Mouse (Mus musculus) leukemia stem cell, adult 10-12 weeks (primary cell): ENCODE results near the gene Trim46. TPM values are rescaled to one million over a fixed set of nuclear protein-coding genes. Genes with fewer than 3 reads are reported as not detected.

ENCODE experiments used
- polyA plus RNA-seq: library from polyadenylated mRNA; stranded (reverse); fragments of >175 nt; gene quantifications from 2 replicates; pipeline ENCODE4 v1.2.3, GENCODE M21; 2012; ENCODE audit warnings: low replicate concordance

Gene Trim46
- 2.6 and 5.4 TPM in 2 replicates for polyA plus RNA-seq

DNA sequence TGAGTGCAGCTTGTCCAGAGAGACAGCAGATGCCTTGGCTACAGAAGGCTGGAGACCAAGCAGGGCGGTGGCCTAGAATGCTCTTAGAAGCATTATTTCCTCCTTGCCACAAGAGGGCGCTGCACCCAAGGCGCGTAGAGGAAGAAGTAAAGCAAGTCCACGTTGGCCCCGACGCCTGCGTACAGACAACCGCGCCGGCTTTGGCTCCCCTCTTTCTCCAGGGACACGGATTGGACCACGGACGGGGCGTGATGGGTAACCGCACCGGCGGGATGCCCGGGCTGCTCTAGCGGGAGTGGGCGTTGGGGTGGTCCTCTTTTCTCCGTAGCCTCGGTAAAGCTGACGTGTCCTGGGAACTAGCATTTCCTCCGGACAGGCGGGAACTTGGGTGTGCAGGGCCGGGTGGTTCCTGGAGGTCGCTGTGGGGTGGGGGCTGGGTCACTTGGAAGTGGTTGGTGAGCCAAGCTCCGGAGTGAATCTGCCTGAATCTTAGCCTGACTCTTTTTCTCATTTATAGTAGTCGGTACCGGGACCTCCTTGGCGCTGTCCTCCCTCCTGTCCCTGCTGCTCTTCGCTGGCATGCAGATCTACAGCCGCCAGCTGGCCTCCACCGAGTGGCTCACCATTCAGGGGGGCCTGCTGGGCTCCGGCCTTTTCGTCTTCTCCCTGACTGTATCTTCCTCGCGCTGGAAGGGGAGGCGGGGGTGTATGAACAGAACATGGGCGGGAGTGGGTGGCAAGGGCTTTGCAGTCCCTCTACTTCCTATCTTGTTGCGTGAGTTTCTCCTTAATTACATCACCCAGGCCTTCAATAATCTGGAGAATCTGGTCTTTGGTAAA, at the start of gene Trim46:
Trim46 (minus strand) TSS at position 49 of the 840 bp plus-strand sequence.

DNA sequence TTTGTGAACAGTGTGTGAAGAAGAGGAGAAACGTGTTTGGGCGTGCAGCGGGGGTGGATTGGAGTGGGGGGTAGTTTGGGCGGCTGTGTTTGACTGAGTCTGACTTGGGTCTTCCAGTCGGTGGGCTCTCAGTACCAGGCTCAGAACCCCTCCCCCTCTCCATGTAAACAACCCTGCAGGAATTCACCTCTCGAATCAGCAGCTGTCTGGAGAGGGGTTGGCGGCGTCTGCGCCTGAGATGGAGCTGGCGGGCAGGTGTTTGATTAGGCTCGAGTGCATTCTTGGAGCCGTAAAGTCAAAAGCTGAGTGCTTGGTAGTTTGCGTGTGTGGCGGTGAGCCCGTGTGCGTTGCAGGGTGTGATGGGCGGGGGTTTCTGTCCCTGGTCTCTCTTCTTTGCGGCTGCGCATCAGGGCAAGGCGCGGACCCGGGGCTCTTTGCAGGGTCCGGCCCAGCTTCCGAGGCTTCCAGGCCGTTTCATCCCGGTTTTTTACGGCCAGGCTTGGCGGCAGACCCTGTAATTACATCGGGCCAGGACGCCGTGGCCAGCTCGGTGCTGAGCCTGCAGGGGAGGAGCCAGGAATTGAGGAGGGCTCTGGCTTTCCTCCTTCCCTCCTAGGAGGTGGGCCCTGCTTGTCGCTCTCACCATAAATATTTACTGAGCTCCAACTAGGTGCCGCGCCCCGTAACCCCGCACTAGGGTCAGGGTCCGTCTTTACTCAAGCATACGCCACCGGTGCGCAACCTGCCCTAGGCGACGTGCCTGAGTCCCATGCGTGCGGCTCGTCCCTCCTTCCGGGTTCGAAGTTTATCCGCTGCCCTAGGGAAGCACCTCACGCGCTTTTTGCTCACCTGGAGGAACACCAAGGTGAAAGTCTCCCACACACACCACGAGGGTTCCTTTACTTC, 34.8 kb upstream of the Trim46 start, which contains the start of gene Efna1:
Efna1 (minus strand) TSS at position 537 of the 906 bp plus-strand sequence.

DNA sequence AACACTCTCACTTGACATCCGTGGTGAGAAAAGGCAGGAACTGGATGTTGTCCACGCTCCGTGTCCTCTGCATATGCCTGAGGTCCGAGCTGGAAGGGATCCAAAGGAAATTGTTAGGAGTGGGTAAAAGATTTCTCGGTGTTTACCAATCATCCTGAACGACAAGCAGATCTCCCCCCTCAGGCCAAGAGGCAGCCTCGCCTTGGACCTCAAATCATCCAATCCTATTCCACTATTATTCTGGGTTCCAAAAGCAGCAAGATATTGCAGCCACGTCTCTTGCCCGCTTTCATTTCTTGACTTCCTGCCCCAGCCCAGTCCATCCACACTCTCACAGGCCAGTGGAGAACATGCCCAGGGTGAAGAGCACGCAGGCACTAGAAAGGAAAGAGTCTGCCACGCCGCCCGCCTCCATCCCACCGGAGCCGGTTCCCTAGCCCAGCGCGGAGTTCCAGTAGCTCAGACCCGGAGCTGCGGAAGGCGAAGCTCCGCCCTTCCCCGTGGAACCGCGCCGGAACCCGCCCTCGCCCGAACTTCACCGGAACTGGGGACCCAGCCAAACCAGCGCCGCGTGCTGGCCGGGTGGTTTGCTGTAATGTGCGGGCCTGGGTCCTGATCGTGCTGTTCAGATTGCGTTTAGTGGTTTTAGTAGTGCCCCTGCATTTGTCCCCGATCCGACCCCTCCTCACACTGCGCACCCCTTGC, 24.1 kb upstream of the Trim46 start, which contains the start of gene Slc50a1:
Slc50a1 (minus strand) TSS at position 520 of the 705 bp plus-strand sequence.

GRCm38 (mm10) chr3:89259076-89259475, 13.0 kb upstream of the Trim46 start, which contains the start of gene Dpm3:
Gene Dpm3 (plus strand): TSS chr3:89259358.

GRCm38 (mm10) chr3:89245688-89246171, 379 bp downstream of the Trim46 start, which contains the start of gene Krtcap2:
Gene Krtcap2 (plus strand): TSS chr3:89245966.

DNA sequence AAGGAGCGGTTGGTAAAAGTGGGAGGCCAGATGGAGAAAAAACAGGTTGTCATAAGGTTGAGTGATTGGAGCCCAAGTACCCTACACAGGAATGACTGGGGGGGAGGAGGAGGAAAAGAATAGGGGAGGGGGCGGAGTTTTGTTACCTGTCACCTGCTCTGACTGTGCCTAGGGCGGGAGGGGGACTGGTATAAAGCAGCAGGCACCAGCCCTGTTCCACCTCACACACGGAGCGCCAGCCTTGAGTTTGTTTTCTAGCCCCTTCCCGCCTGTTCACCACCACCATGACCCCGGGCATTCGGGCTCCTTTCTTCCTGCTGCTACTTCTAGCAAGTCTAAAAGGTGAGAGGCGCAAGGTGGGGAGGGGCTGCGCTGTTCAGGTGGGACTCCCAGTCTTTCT, 17.3 kb downstream of the Trim46 start, which contains the start of gene Muc1:
Muc1 (plus strand) TSS at position 222 of the 400 bp plus-strand sequence.

DNA sequence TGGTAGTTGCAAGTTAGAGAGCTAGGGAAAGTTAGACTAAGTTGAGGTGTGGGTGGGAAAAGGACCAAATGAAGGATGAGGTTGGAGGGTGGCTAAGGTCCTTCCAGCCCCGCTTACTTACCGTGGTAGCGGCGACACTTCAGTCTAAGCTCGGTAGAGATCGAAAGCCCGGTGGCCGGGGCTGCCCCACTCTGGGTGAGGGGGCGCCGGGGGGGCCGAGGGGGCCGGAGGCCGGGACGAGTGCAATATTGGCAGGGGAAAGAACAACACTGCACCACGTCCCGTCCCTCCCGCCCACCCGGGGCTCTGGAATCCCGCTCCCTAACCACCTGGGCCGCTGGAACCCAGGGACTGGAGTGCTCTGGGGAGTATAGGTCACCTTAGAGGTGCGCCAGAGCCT, 19.2 kb downstream of the Trim46 start, which contains the start of gene Mtx1:
Mtx1 (minus strand) TSS at position 189 of the 400 bp plus-strand sequence.

GRCm38 (mm10) chr3:89214681-89215411, 31.3 kb downstream of the Trim46 start, which contains the start of gene Thbs3:
Gene Thbs3 (plus strand): TSS chr3:89215180.

GRCm38 (mm10) chr3:89202253-89203141, 43.6 kb downstream of the Trim46 start, which contains the start of gene Gba:
Gene Gba (plus strand): TSS chr3:89202928.

Other genes with a start within 250 kb of the Trim46 start
- gene Rusc1, start 153.0 kb downstream of the Trim46 start, polyA plus RNA-seq: 12.2 and 18.4 TPM in 2 replicates
- 1.5 and 5.4 TPM in 2 replicates for gene Gm43738, start 145.2 kb downstream of the Trim46 start, polyA plus RNA-seq
- gene Fdps, start 144.3 kb downstream of the Trim46 start, polyA plus RNA-seq: 2.5 and 4.7 TPM in 2 replicates
- 289 and 608 TPM in 2 replicates for gene Pklr, start 110.2 kb downstream of the Trim46 start, polyA plus RNA-seq
- gene Hcn3, start 86.1 kb downstream of the Trim46 start, polyA plus RNA-seq: 0.42 and 0.53 TPM in 2 replicates
- gene Clk2, start 81.5 kb downstream of the Trim46 start, polyA plus RNA-seq: 23.7 and 40.4 TPM in 2 replicates
- 198 and 209 TPM in 2 replicates for gene Scamp3, start 68.8 kb downstream of the Trim46 start, polyA plus RNA-seq
- 55.0 and 89.5 TPM in 2 replicates for gene Fam189b, start 63.2 kb downstream of the Trim46 start, polyA plus RNA-seq
- 5.4 and 6.8 TPM in 2 replicates for gene Gba, start 43.4 kb downstream of the Trim46 start, polyA plus RNA-seq
- gene Thbs3, start 31.1 kb downstream of the Trim46 start, polyA plus RNA-seq: 0.07 and 0.12 TPM in 2 replicates
- gene Mtx1, start 19.2 kb downstream of the Trim46 start, polyA plus RNA-seq: 448 and 636 TPM in 2 replicates
- 0.77 TPM in 1 of 2 replicates, not detected in the other for gene Muc1, start 17.3 kb downstream of the Trim46 start, polyA plus RNA-seq
- 48.3 and 213 TPM in 2 replicates for gene Krtcap2, start 343 bp downstream of the Trim46 start, polyA plus RNA-seq
- gene Dpm3, start 13.0 kb upstream of the Trim46 start, polyA plus RNA-seq: 175 and 302 TPM in 2 replicates
- 10.0 and 13.3 TPM in 2 replicates for gene Slc50a1, start 24.3 kb upstream of the Trim46 start, polyA plus RNA-seq
- gene Efna1, start 34.8 kb upstream of the Trim46 start, polyA plus RNA-seq: 0.14 and 1.4 TPM in 2 replicates
- not detected in 2 replicates for gene Efna3, start 76.7 kb upstream of the Trim46 start, polyA plus RNA-seq
- gene Efna4, start 91.7 kb upstream of the Trim46 start, polyA plus RNA-seq: 0.39 and 0.50 TPM in 2 replicates
- gene Adam15, start 103.7 kb upstream of the Trim46 start, polyA plus RNA-seq: 28.1 and 30.7 TPM in 2 replicates
- not detected in 2 replicates for gene Dcst2, start 115.7 kb upstream of the Trim46 start, polyA plus RNA-seq
- not detected in 2 replicates for gene Dcst1, start 118.9 kb upstream of the Trim46 start, polyA plus RNA-seq
- gene Zbtb7b, start 148.5 kb upstream of the Trim46 start, polyA plus RNA-seq: 48.8 and 81.5 TPM in 2 replicates
- not detected in 2 replicates for gene Lenep, start 156.5 kb upstream of the Trim46 start, polyA plus RNA-seq
- gene Flad1, start 165.6 kb upstream of the Trim46 start, polyA plus RNA-seq: 6.2 and 29.0 TPM in 2 replicates
- gene Cks1b, start 172.1 kb upstream of the Trim46 start, polyA plus RNA-seq: 26.6 and 26.7 TPM in 2 replicates
- gene Shc1, start 172.1 kb upstream of the Trim46 start, polyA plus RNA-seq: 159 TPM in 2 replicates
- gene Pygo2, start 183.9 kb upstream of the Trim46 start, polyA plus RNA-seq: 423 and 488 TPM in 2 replicates
- gene Pbxip1, start 190.4 kb upstream of the Trim46 start, polyA plus RNA-seq: 12.7 and 17.4 TPM in 2 replicates
- gene Pmvk, start 208.2 kb upstream of the Trim46 start, polyA plus RNA-seq: 1.3 and 13.0 TPM in 2 replicates